Mouse (Mus musculus) layer of hippocampus, adult 2 months (tissue): Measurements from ENCODE around the gene Fubp1. TPM values are rescaled to one million over a fixed set of nuclear protein-coding genes. Genes with fewer than 3 reads are reported as not detected.

Experiments
- DNase-seq, 2 experiments: peaks; one replicate each; pipeline ENCODE4 v3.0.0; 2022; ENCODE audit warnings: low spot score in 2 of 2
- H3K27ac ChIP-seq: fragments of 200-600 bp; 2 replicates; pipeline ENCODE4 v1.8.1; 2022
- H3K4me3 ChIP-seq: fragments of 200-600 bp; 2 replicates; pipeline ENCODE4 v1.8.1; 2022; ENCODE audit warnings: mild to moderate bottlenecking
- CTCF ChIP-seq: fragments of 200-600 bp; conservative IDR thresholded peaks from 2 replicates; pipeline ENCODE4 v1.8.1; 2022; ENCODE audit warnings: antibody characterized with exemption, mild to moderate bottlenecking, moderate library complexity
- long read RNA-seq, 2 experiments: library from polyadenylated mRNA; stranded (forward); transcript quantifications; one replicate each; pipeline ENCODE4 v2.0.0; 2021; ENCODE audit warnings: borderline mapping rate in 2 of 2
- total RNA-seq, 2 experiments: library from RNA; stranded (reverse); gene quantifications; 2 replicates each; pipeline ENCODE4 v1.2.3; 2021

Gene Fubp1
- 100 to 1,000 TPM; 123 to 140 TPM for total RNA-seq
- long read RNA-seq, experiment 1, full-length matches to known transcripts, result 27 of 57 reads
- long read RNA-seq, experiment 1, partial matches to known transcripts, result 5 of 57 reads
- long read RNA-seq, experiment 1, other reads (novel, unspliced or antisense), result 25 of 57 reads
- long read RNA-seq, experiment 2, full-length matches to known transcripts, result 33 of 63 reads
- long read RNA-seq, experiment 2, partial matches to known transcripts, result 4 of 63 reads
- long read RNA-seq, experiment 2, other reads (novel, unspliced or antisense), result 26 of 63 reads

- peak within 1 kb of the TSS; percentile 85 for H3K4me3 ChIP-seq
- TF ChIP-seq CTCF, result no peak
- DNase-seq, result peak; percentile 99 to 100
- peak within 1 kb of the TSS; percentile 99 for H3K27ac ChIP-seq
Measured at GRCm38 (mm10) chr3:152209967-152210634, at the start of gene Fubp1, which contains the start of gene Dnajb4. TSS of gene Fubp1 (plus strand) at chr3:152210422. TSS of gene Dnajb4 (minus strand) at chr3:152210302.

- Histone ChIP-seq H3K4me3 (no peak overlapping the region), H3K27ac (no peak overlapping the region)
- DNase-seq, result no peak
- TF ChIP-seq CTCF, result no peak
Measured at GRCm38 (mm10) chr3:152160607-152161006, 49.6 kb upstream of the Fubp1 start.

GRCm38 (mm10) chr3:152163320-152163719 is 46.9 kb upstream of the Fubp1 start:
- Histone ChIP-seq H3K4me3 (no peak overlapping the region), H3K27ac (no peak overlapping the region)
- no peak for DNase-seq
- no peak for TF ChIP-seq CTCF

GRCm38 (mm10) chr3:152165014-152165350 is 45.2 kb upstream of the Fubp1 start:
- TF ChIP-seq CTCF, result no peak
- H3K27ac ChIP-seq, result no peak overlapping the region
- no peak for DNase-seq
- peak overlapping the region; percentile 64 for H3K4me3 ChIP-seq

- no peak for DNase-seq
- TF ChIP-seq CTCF, result no peak
- Histone ChIP-seq H3K4me3 (peak overlapping the region; percentile 64), H3K27ac (peak overlapping the region; percentile 53; the same call in 1 of the 2 replicates)
Measured at GRCm38 (mm10) chr3:152165351-152166098, 44.7 kb upstream of the Fubp1 start.

- Histone ChIP-seq H3K4me3 (peak within 1 kb of the TSS; percentile 64), H3K27ac (peak within 1 kb of the TSS; percentile 53; the same call in 1 of the 2 replicates)
- no peak for TF ChIP-seq CTCF
- DNase-seq, result no peak
Measured at GRCm38 (mm10) chr3:152166099-152166423, 44.2 kb upstream of the Fubp1 start, which contains the start of gene Gipc2. TSS of gene Gipc2 (minus strand) at chr3:152166230.

GRCm38 (mm10) chr3:152166699-152167451 is 43.3 kb upstream of the Fubp1 start:
- DNase-seq, result no peak
- H3K27ac ChIP-seq, result no peak overlapping the region
- no peak overlapping the region for H3K4me3 ChIP-seq
- TF ChIP-seq CTCF, result no peak

GRCm38 (mm10) chr3:152168007-152168406 is 42.2 kb upstream of the Fubp1 start:
- H3K27ac ChIP-seq, result no peak overlapping the region
- H3K4me3 ChIP-seq, result no peak overlapping the region
- DNase-seq, result no peak
- TF ChIP-seq CTCF, result no peak

- no peak overlapping the region for H3K4me3 ChIP-seq
- no peak for DNase-seq
- H3K27ac ChIP-seq, result no peak overlapping the region
- no peak for TF ChIP-seq CTCF
Measured at GRCm38 (mm10) chr3:152170407-152170806, 39.8 kb upstream of the Fubp1 start.

- DNase-seq, result no peak
Measured at GRCm38 (mm10) chr3:152171236-152171635, 39.0 kb upstream of the Fubp1 start.

GRCm38 (mm10) chr3:152171862-152172261 is 38.4 kb upstream of the Fubp1 start:
- no peak for TF ChIP-seq CTCF
- Histone ChIP-seq H3K27ac (no peak overlapping the region), H3K4me3 (no peak overlapping the region)
- no peak for DNase-seq

More at GRCm38 (mm10) chr3:152171236-152171635, 39.0 kb upstream of the Fubp1 start:
- Histone ChIP-seq H3K4me3 (no peak overlapping the region), H3K27ac (no peak overlapping the region)
- no peak for TF ChIP-seq CTCF

- no peak for DNase-seq
- Histone ChIP-seq H3K27ac (no peak overlapping the region), H3K4me3 (no peak overlapping the region)
- TF ChIP-seq CTCF, result no peak
Measured at GRCm38 (mm10) chr3:152172322-152172935, 37.8 kb upstream of the Fubp1 start.
